Mouse (Mus musculus): ENCODE measurements around the gene Fsd1l.
A peak's percentile ranks its signal among the peaks of the same experiment; 100 is the strongest.
"Not testable (repeated sequence)": the region's sequence is repeated elsewhere in the genome, so short reads cannot be mapped to it uniquely, and the experiment has no call there.

Gene Fsd1l

DNA sequence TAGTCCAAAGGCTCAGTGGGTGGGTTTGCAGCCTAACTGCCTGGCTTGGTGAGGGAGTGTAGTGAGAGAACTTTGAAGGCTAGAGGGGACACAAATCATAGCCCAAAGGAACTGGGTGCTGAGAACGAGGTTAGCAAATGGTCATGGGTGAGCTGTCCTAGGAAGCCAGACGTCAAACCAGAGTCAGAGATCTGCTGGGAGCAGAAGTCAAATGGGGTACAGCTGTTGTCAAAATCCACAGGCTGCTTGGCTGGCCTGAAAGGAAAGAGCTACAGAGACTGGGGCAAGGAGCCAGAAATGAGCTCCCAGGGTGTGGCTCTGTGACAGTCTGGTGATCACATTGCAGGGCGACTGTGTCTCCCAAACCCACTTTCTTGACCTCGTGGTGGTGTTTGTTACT lies 2.3 kb upstream of the Fsd1l start:
- DNase-seq (ENCODE audit: extremely low spot score), result no peak

DNA sequence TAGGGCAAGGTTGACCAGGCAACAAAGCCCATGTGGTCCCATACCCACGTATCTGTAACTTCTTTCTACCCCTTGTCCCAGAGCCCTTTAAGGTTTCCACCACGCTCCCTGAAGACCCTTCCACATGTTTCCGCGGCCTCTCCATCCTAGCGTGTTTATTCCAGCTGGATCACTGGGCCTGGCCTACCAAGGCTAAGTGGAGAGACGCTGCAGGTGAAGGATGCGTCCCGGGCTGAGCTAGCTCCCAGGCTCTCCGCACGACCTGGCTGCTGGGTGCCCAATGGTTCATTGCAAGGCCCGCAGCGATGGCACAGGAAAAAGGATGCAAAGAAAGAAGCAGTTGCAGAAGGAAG lies 332 bp upstream of the Fsd1l start:
- no peak for DNase-seq (ENCODE audit: extremely low spot score)

DNA sequence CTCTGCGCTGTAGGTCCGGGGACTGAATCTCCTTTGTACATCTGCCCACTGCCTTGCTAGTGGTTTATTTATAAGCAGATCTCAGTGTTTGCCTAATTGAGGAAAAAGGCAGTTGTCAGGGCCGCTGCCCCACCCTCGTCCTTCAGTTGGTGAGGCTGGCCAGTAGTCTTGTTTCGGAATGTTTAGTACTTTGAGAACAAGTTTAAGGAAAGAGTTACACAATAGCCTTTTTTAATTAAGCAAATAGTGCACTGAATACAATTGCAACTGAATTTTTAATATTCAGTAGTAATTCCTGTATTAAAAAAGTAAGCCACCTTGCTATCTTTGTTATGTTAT lies 709 bp downstream of the Fsd1l start:
- DNase-seq (ENCODE audit: extremely low spot score), result no peak

DNA sequence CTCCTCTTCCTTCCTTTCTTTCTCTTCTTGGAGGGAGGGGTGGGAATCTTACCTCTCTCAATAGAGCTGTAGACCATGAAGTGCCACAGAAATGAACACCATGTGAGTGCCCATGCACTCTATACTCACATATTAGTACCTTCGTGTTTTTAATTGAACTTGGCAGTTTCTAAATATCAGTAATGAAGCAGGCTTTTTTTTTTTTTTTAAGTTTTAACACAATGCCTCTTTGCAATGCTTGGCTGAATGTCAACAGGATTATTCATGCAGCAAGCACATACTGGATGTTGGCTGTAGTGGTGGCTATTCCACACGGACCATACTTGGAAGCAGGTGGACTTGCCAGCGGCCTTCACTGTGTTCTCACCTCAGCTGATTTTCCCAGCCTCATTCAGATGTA lies 4.1 kb downstream of the Fsd1l start:
- no peak for DNase-seq (ENCODE audit: extremely low spot score)

DNA sequence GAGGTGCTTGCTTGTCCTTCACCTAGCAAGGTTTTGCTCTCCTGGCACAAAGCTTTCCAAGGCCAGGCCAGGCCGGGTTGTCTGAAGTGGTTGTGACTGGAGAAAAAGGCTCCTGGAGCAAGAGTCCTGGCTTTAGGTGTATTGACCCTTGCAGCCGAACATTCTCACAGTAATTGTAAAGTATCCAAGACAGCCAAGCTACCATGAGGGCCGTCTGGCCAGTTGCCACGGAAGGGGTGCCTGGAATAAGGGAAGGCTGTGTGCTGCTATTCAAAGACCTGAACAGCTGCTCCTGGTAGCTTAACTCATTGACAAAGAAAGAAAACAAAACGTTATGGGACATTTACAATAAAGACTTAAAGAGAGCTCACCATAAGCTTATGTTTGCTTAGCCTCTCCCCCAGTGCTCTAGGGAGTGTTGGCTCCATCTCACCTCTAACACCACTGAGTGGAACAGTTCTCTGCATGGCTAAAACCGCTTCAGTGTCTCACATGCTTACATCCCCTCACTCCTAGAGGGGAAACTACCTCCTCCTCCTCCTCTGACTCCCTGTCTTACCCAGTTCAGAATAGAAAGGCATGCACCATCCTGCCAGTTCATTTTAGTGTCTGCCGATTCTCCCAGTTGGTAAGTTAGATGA lies 6.1 kb downstream of the Fsd1l start:
- DNase-seq (ENCODE audit: extremely low spot score), result no peak

DNA sequence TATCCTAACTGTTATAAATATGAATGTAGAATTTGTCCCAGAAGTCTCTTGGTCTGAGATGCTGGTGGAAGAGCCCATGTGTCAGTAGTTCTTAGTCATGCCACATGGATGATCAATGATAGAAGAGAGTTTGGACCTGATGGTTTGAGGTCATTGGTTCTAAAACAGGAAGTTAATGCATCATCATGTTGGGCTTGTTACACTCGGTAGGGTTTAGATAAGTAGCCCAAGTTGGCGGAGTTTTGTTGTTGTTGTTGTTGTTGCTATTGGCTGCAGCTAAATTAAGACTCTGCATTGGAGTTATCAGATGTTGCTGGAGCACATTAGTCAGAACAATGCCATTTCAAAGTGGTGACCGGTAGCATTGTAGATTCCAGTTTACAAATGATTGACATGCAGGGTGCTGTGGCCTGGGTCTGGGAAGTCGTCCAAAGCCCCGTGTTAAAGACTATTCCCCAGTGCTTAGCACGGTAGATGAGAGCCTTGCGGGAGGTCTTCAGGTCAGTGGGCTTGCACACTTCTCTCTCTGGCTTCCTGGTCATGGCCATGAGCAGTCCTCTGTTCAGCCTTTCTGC lies 7.4 kb downstream of the Fsd1l start:
- DNase-seq (ENCODE audit: extremely low spot score), result no peak

DNA sequence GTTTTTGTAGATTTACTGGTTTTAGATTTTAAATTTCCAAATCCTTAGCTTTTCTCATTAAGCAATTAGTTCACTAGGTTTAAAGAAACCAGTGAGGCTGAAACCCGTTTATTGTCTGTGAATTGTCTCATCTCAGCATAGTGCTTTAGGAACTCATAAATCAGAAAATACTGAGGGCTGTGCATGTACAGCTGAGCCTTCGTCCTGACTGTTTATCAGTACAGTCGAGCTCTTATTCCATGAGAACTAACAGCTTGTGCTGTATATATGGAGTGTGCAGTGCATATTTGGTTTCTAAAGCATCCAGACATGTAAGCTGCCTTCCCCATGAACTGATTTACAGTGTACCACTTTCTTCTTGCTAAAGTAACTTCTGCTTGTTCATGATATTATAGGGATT lies 26.8 kb downstream of the Fsd1l start:
- DNase-seq (ENCODE audit: extremely low spot score), result no peak

DNA sequence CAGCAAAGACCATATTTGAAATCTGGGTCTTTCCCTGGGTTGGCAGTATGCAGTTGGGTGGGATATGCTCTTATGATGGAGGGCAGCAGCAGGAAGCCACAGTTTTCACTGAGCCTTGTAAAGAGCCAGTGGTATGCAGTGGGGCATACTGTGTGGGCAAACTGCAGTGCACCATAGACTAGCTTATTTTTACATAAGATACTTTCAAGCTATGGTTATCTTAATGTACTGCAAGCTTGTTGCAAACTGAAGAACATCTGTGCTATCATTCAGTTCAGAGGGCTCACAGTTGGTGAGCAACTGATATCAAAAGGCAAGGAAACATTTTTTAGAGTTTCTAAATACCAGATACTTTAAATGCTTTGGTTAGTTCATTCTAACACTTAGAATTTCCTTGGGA lies 29.4 kb downstream of the Fsd1l start:
- no peak for DNase-seq (ENCODE audit: extremely low spot score)

DNA sequence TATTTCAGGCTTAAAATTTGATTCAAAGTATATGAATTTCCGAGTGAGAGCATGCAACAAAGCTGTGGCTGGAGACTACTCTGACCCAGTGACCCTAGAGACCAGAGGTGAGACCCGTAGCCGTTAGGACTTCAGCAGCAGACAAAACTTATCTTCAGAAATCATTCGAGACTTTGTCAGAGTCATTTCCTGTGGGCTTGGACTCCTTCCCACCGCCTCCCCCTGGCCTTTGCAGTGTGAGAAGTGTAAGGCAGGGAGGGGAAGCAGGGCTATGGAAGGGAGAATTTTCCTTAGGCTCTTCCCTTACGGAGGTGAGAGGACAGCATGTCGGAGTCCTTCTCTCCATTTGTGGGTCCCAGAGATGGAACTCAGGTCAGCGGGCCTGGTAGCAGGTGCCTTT lies 50.8 kb downstream of the Fsd1l start:
- DNase-seq (ENCODE audit: extremely low spot score), result no peak

DNA sequence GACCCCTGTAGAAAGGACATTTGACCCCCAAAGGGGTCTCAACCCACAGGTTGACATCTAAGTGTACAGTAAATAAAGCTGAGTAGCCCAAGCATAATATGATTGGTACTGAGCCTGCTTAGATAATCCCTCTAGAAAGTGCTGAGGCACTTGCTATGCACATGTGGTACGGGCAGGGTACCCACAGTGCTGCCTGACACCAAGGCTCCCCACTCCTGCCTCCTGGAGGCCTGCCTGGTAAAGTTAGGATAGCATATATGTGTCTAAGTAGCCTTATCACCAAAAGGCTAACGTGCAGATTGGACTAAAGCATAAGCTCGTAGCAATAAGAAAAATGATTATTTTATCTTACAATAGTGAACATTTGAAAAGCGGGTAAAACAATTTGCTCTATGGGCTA lies 57.7 kb downstream of the Fsd1l start:
- DNase-seq (ENCODE audit: extremely low spot score), result no peak

DNA sequence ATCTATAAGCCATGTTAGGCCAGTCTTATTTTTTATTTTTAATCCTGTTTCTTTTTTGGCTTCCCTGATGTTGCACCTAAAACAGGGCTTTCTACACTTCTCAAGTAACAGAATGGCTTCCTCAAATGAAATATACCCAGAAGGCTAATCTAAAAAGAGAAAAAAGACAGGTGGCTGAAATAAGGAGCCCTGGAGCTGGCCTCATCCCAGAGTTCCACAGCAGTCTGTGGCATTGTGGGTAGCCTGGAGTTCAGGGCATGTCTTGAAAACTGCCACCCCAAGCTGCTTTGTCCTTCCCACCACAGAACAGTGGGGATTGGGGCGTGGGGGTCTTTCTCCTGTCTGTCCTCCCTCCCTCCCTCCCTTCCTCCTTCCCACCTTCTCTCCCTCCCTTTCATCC lies 60.1 kb downstream of the Fsd1l start:
- DNase-seq (ENCODE audit: extremely low spot score), result no peak

DNA sequence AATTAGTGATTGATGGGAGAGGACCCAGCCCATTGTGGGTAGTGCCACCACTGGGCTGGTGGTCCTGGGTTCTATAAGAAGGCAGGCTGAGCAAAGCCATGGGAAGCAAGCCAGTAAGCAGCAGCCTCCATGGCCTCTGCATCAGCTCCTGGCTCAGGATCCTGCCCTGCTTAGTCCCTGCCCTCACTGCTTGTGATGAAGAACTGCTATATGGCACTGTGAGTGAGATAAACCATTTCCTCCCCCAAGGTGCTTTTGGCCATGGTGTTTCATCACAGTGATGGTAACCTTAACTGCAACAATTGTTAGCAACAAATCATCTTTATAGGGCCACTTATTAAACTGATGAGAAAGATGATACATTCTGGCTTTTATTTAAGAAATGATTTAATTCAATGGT lies 77.9 kb downstream of the Fsd1l start:
- not testable (repeated sequence) for DNase-seq (ENCODE audit: extremely low spot score)

DNA sequence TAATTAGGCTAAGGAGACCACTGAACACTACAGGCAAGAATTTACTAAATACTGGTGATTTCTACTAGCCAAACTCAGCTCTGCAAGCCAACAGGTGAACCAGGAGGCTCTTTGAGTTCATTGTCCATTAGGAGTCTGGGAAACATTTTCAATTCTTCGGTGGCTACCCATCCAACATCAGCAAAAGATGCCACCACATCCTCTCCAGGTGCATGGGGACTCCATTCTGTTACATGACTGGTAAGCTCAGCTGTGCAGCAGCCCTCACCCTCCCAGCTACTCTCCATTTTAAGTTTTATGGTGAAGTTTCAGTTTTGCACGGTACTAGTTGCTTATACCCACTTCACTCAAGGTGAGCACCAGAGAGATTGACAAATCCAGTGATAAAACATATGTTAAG lies 78.8 kb downstream of the Fsd1l start:
- no peak for DNase-seq (ENCODE audit: extremely low spot score)

DNA sequence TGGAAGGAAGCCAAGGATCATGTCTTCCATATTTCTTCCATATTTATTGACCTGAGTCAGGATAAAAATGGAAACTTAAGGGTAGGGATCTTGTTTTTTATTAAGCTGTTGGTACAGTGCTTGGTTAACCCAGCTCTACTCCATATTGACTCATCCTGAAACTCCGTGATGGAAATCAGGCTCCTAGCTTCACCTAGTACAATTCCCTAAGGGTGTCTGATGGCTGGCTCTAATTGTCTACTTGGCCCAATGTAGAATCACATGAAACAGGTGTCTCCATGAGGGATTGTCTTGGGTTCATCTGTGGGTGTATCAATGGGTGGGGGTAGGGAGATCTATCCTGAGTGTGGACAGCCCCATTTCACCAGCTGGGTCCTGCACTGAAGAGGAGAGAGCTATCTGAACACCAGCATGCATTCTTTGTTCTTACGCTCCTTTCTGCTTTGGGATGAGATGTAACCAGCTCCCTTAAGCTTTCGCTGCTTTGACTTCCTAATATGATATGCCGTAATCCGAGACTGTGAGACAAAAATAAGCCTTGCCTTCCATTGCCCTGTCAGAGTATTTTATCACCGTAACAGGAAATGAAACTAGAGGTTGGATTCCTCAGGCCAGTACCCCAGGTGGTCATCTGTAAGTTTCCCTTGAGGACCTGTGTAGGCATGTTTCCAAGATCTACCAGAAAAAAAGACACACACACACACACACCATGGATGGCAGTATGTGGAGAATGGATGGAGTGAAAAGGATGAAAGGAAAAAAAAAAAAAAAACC lies 79.5 kb downstream of the Fsd1l start:
- no peak for DNase-seq (ENCODE audit: extremely low spot score)

DNA sequence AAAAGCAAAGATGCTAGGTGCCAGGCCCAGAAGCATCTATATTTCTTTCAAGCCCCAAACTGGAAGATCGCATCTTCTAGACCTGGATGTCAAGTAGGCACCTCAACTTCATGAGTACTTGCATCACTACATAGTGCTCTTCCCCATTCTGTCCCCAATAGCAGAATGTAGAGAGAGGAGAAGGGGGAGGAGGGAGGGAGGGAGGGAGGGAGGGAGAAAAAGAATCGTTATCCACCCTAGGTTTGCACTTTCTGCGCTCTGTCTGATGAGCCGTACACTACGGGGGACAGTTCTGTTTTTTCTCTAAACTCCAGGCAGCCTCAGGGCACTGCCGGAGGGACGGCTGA lies 82.4 kb downstream of the Fsd1l start, which contains the start of gene Fktn:
Fktn (plus strand) TSS at position 295 of the 347 bp plus-strand sequence.
- DNase-seq (ENCODE audit: extremely low spot score), result no peak

DNA sequence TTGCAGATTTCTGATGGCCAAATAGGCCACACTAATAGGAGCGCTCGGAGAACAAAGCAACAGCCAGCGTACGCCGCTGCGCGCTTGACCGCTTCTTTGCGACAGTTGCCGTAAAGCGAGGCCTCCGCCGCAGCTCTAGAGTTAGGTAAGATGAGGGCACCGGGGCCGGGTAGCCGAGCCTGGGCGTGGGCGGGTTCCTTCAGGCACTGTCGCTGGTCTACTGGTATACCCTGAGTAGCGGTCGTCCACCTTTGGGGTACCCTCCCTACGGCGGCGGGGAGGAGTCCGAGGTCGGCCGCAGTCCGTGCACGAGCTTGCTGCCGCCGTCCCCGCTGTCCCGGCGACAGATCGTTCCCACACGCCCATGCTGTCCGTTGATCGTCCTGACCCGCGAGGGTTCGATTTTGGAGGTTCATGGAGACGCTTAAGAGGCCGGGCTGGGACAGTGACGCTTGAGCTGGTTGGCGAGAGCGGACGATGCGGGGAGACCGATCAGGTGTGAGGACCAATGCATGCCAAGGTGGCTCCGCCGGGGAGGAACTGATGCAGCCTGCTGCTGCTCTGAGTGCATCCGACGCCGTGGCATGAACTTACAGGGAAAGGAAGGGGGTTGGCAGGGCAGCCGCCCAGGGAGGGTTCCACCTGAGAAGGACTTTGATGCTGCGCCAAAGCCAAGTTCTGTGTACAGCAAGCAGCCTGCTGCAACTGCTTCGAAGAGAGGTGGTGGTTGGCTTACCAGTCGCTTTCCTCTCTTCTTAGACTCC lies 83.0 kb downstream of the Fsd1l start:
- DNase-seq (ENCODE audit: extremely low spot score), result peak; percentile 91

DNA sequence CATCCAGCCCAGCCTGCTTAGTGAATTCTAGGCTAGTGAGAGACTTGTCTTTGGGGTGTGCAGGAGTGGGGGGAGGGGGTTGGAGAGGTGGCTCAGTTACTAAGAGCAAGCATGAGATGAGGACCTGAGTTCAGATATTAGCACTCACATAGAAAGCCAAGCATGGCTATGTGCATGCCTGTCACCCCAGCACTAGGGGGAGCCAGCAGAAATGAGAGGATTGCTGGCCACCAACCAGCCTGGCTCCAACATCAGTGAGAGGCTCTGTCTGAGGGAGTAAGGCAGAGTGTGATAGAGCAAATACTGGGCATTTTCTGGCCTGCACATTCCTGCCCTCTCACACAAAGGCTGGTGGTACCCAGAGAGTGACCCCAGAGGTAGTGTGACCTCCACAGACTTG lies 84.7 kb downstream of the Fsd1l start:
- no peak for DNase-seq (ENCODE audit: extremely low spot score)

DNA sequence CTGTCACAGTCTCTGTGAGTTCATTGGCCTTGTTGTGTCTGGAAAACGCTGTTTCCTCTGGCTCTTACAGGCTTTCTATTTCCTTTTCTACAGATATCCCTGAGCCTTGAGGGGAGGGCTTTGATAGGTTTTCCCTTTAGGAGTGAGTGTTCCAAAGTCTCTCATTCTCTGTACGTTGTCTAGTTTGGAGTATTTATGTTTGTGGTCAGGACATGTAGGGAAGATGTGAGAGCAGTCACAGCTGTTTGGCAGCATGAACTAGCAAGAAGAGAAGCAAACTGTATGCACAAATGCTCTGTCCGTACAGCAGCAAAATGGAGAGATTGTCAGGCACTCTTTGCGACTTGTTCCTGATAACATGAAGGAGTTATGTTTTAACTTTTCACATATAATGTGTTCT lies 86.3 kb downstream of the Fsd1l start:
- no peak for DNase-seq (ENCODE audit: extremely low spot score)

DNA sequence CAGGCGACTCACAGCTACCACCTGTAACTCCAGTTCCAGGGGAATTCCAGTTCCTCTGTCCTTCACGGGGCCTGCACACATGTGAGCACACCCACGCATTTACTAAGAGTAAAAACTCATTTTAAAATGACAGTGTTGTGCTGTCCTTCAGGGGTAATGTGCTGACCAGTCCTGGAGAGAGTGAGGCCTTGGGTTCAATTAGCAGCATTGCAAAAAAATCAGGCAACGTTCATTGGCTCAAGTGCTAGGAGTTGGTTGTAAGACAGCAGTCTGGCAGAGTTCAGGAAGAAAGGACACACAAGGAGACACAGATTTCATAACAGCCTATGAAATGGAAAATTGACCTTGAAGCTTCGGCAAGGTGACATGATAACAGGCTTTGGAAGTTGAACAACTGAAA lies 87.0 kb downstream of the Fsd1l start:
- DNase-seq (ENCODE audit: extremely low spot score), result no peak

DNA sequence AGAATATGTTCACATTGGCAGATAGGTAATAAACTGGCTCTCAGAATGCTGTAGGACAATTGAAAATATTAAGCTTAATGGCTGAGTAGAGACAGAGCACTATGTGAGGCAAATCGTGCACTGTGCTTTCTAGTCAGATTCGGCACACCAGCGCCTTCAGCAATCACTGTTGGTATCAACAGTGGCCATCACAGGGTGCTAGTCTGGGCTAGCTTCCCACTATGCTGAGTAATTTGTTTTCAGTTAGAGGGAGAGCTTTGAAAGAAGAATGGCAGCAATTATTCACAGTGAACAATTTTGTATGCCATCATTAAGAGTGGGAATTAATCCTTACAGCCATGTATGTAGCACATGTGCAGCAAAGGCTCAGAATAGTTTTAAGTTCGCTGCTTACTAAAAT lies 91.2 kb downstream of the Fsd1l start:
- no peak for DNase-seq (ENCODE audit: extremely low spot score)

DNA sequence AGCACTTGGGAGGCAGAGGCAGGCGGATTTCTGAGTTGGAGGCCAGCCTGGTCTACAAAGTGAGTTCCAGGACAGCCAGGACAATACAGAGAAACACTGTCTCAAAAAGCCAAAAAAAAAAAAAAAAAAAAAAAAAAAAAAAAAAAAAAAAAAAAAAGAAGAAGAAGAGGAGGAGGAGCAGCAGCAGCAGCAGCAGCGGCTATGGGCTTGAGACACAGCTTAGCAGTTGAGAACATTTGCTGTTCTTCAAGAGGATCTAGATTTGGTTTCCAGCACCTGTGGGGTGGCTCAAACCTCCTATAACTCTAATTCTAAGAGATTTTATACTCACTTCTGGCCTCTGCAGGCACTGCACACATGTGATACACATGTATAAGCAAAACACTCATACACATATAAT lies 94.8 kb downstream of the Fsd1l start:
- DNase-seq (ENCODE audit: extremely low spot score), result not testable (repeated sequence)

DNA sequence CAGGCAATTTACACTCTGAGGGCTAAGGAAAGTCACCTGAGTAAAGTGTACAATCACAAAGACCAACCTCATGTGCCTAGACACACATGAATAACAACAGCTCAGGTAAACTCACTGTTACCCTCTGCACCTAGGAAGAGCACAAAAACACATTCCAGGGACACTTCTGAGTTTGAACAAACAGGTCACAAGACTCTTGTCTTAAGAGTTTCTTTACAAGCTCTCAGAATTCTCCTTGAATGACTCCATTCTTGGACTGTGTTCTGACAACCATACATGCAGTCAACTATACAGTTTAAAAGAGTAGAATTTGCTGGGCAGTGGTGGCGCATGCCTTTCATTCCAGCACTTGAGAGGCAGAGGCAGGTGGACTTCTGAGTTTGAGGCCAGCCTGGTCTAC lies 96.8 kb downstream of the Fsd1l start:
- no peak for DNase-seq (ENCODE audit: extremely low spot score)
